In genomic region chr2:164424406-164424805, GRCm38 (mm10) we compare ENCODE assay signal across 20 mouse cellular contexts. TPM values are rescaled to one million over a fixed set of nuclear protein-coding genes. Genes with fewer than 3 reads are reported as not detected.
"Had no signal": no experiment of that assay in that cellular context is flagged by ENCODE, and none has a peak within 500 bp of the region (broad histone marks: within the 10 kb centered on the region; RNA-seq: fewer than 3 reads in every experiment).

No protein-coding gene starts in this region.

- H3K4me1 ChIP-seq: liver, embryonic 15.5 days; stomach, embryonic 15.5 days had no signal

- H3K4me3 ChIP-seq: kidney, embryonic 15.5 days; limb, embryonic 10.5 days; limb, embryonic 13.5 days; liver, embryonic 15.5 days; stomach, embryonic 15.5 days had no signal

- H3K4me2 ChIP-seq: kidney, embryonic 15.5 days; limb, embryonic 13.5 days; liver, embryonic 11.5 days; liver, embryonic 15.5 days; stomach, embryonic 15.5 days had no signal

- H3K27ac ChIP-seq: kidney, embryonic 15.5 days; limb, embryonic 10.5 days; limb, embryonic 13.5 days; liver, embryonic 15.5 days; stomach, embryonic 15.5 days had no signal

- H3K27me3 ChIP-seq: kidney, embryonic 15.5 days; stomach, embryonic 15.5 days had no signal

- ATAC-seq: intestine, postnatal 0 days had no signal

- H3K9ac ChIP-seq: kidney, embryonic 15.5 days; limb, embryonic 13.5 days; liver, embryonic 15.5 days; stomach, embryonic 15.5 days had no signal

- H3K9me3 ChIP-seq: kidney, embryonic 15.5 days; limb, embryonic 10.5 days; limb, embryonic 13.5 days; liver, embryonic 15.5 days; stomach, embryonic 15.5 days had no signal

- DNase-seq: kidney, adult 2 months; kidney, postnatal 36 days; lung, adult 2 months; lung, postnatal 14 days; lung, postnatal 4 days; midbrain, embryonic 14.5 days; thymus, postnatal 25 days had no signal

RNA-seq across cellular contexts. Expression of gene Matn4, which starts 19.4 kb away (rescaled TPM):
- total RNA-seq: megakaryocyte, adult 5-6 weeks had no signal
- polyA plus RNA-seq: midbrain, embryonic 14.5 days had no signal

RNA-seq across cellular contexts. Expression of gene Rbpjl, which starts 21.5 kb away (rescaled TPM):
- total RNA-seq: megakaryocyte, adult 5-6 weeks had no signal
- polyA plus RNA-seq: kidney, adult 2 months; limb, embryonic 10.5 days; midbrain, embryonic 14.5 days; neural tube, embryonic 11.5 days; thymus, postnatal 0 days had no signal

RNA-seq across cellular contexts. Expression of gene Slpi, which starts 35.5 kb away (rescaled TPM):
- total RNA-seq: left cerebral cortex, postnatal 25 days; midbrain, postnatal 0 days had no signal
- polyA plus RNA-seq: limb, embryonic 10.5 days; midbrain, embryonic 14.5 days; neural tube, embryonic 14.5 days had no signal
